Mouse (Mus musculus) intestine, embryonic 16.5 days (tissue): ENCODE measurements at regions not wholly inside any gene's neighbourhood (a gene's known extent, or its start where the extent isn't known, plus 50 kb on each side); places are given as distances from the start of the nearest gene placed in this dataset.

Experiments used
- ATAC-seq: fragments of 200-750 bp; cut with Nextera tagmentation; 2 replicates; pipeline ENCODE4 v1.8.0; 2017; ENCODE audit warnings: moderate TSS enrichment, moderate library complexity
- H3K27ac ChIP-seq: fragments of 300-500 bp; sonication (generic); 2 replicates; pipeline ENCODE4 v1.5.1; 2014; ENCODE audit warnings: mild to moderate bottlenecking, low read length
- H3K27me3 ChIP-seq: fragments of 300-500 bp; sonication (generic); replicated peaks from 2 replicates; pipeline ENCODE4 v1.6.1; 2014; ENCODE audit warnings: low read length, control low read depth, mixed read lengths; ENCODE audit not compliant: control insufficient read depth, insufficient read depth
- H3K36me3 ChIP-seq: fragments of 300-500 bp; sonication (generic); 2 replicates; pipeline ENCODE4 v1.6.1; 2014; ENCODE audit warnings: low read length, control low read depth; ENCODE audit not compliant: control insufficient read depth, insufficient read depth
- H3K4me1 ChIP-seq: fragments of 300-500 bp; sonication (generic); 2 replicates; pipeline ENCODE4 v1.6.1; 2014; ENCODE audit warnings: low read length, control low read depth, mixed read lengths; ENCODE audit not compliant: control insufficient read depth, insufficient read depth
- H3K4me2 ChIP-seq: fragments of 300-500 bp; sonication (generic); 2 replicates; pipeline ENCODE4 v1.6.1; 2014; ENCODE audit warnings: low read depth, low read length, control low read depth
- H3K4me3 ChIP-seq: fragments of 300-500 bp; sonication (generic); 2 replicates; pipeline ENCODE4 v1.5.1; 2014; ENCODE audit warnings: mild to moderate bottlenecking, low read length
- H3K9ac ChIP-seq: fragments of 300-500 bp; sonication (generic); 2 replicates; pipeline ENCODE4 v1.6.1; 2014; ENCODE audit warnings: low read depth, low read length
- H3K9me3 ChIP-seq: fragments of 300-500 bp; sonication (generic); 2 replicates; pipeline ENCODE4 v1.6.1; 2016; ENCODE audit warnings: low read length, control low read depth; ENCODE audit not compliant: control insufficient read depth
- WGBS: fragments of 180-500 bp; shearing (Covaris S2); extraction: QIAGEN DNeasy Blood & Tissue Kit; methylation state at CpG from one replicate; pipeline ENCODE4 v1.1.7; 2014; 5-methylcytosine and 5-hydroxymethylcytosine counted together

DNA sequence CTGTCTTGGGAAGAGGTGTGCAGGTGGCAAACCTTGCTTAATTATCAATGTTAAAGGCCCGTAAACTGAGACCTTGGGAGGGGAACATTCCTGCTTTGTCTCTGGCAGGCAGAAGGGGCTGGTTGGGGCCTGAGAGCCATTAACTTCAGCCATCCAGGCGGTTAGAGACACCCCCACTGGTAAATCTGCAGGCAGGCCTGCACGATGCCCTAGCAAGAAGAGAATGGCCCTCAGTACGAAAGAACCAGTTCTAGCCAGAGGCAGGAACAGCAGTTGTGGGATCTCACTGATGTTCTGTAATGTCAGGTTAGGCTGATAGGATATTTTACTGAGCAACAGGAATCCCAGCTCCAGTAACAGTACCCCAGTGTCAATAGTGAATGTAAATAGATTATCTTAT, 70.5 kb downstream of the Apip start:
- H3K36me3 ChIP-seq, result no peaks in the 10 kb centered on the region
- ATAC-seq, result peak; percentile 58
- no peak overlapping the region for H3K4me3 ChIP-seq
- H3K4me1 ChIP-seq, result peaks cover 6% of the 10 kb centered on the region
- H3K4me2 ChIP-seq, result no peak overlapping the region
- no peaks in the 10 kb centered on the region for H3K9me3 ChIP-seq
- H3K27me3 ChIP-seq, result no peaks in the 10 kb centered on the region
- peak overlapping the region; percentile 88 for H3K27ac ChIP-seq
- 0 out of 2 replicates have a peak overlapping the region, but pooled peaks have one; percentile 23 for H3K9ac ChIP-seq
- WGBS, result 24% methylated on average over 4 of the region's 4 CpGs

DNA sequence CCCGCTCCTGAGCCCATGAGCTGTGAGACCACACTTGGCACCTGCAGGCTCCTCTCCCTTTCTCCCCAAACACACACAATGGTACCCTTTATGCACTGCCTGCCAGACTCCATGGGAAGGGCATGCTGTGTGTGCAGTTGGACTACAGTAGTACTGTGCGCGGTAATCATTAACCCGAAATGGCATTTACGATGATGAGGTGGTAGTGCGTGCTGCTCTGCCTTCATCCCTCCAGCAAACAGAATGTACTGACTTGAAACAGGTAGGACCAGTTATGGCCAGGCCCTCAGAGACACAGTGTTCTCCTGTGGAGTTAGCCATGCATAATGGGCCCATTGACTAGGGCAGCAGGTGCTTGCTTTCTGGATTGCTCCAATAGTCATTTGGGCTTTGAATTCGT, 70.9 kb downstream of the Apip start:
- H3K4me1 ChIP-seq, result peaks cover 6% of the 10 kb centered on the region
- peak; percentile 99 for ATAC-seq
- peak overlapping the region; percentile 88 for H3K27ac ChIP-seq
- no peak overlapping the region for H3K4me3 ChIP-seq
- no peak overlapping the region for H3K9ac ChIP-seq
- no peak overlapping the region for H3K4me2 ChIP-seq
- H3K27me3 ChIP-seq, result no peaks in the 10 kb centered on the region
- WGBS, result 59% methylated on average over 7 of the region's 7 CpGs
- no peaks in the 10 kb centered on the region for H3K9me3 ChIP-seq
- no peaks in the 10 kb centered on the region for H3K36me3 ChIP-seq

DNA sequence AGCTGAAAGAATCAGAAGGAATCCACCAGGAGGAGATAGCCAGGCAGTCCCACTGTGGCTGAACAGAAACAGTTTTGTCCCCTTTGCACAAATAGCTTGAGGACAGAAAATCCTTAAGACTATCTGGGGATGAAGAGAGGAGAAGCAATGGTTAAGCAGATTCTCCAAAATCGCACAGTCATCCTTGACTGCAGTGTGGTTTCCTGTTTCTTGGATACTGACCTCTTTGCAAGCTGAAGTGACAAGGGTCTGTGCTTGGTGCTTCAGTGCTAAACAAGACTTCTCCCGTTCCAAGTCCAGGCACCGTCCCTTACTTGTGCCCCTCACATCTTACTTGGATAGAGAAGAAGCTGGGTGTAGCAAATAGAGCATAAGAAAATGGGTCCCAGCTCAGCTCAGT, 71.6 kb downstream of the Apip start:
- Histone ChIP-seq H3K4me1 (peaks cover 6% of the 10 kb centered on the region), H3K9me3 (no peaks in the 10 kb centered on the region), H3K9ac (no peak overlapping the region), H3K4me2 (no peak overlapping the region), H3K27me3 (no peaks in the 10 kb centered on the region), H3K27ac (peak overlapping the region; percentile 73), H3K4me3 (no peak overlapping the region), H3K36me3 (no peaks in the 10 kb centered on the region)
- no peak for ATAC-seq
- WGBS, result 60% methylated on average over 3 of the region's 3 CpGs

DNA sequence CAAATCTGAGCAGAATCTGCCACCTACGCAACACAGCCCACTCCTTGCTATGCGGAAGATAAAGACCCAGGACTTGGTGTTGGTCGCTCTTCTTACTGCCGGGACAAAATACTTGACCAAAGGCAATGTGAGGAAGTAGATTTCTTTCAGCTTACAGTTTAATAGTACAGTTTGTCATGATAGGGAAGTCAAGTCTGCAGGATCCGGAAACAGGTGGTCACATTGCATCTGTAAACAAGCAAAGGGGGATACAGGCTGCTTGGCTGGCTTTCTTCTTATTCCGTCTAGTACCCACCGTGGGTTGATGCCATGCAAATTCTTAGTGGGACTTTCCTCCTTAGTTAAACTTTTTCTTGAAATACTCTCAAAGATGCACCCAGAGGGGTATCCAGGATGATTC, 72.7 kb downstream of the Apip start:
- Histone ChIP-seq H3K9ac (no peak overlapping the region), H3K27me3 (no peaks in the 10 kb centered on the region), H3K27ac (no peak overlapping the region), H3K36me3 (no peaks in the 10 kb centered on the region), H3K9me3 (no peaks in the 10 kb centered on the region), H3K4me1 (peaks cover 6% of the 10 kb centered on the region), H3K4me3 (no peak overlapping the region), H3K4me2 (no peak overlapping the region)
- WGBS, result 83% methylated on average over 7 of the region's 7 CpGs
- ATAC-seq, result no peak

DNA sequence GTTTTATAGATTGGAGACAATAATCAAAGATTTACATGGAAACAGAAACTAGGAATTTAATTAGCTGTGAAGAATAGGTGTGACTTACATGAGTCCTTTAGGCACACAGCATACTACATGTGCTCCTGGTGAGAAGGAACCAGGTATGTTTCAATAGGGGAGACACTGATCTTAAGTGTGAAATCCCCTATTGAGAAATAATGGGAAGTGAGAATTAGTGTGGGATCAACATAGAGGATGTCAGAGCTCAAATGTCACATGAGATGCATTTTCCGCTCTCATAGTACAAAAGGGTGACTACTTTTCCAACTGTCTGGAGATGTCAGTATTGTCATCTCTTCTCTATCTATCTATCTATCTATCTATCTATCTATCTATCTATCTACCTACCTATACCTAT, 79.8 kb downstream of the Apip start:
- no peaks in the 10 kb centered on the region for H3K4me1 ChIP-seq
- no peak overlapping the region for H3K27ac ChIP-seq
- H3K4me3 ChIP-seq, result no peak overlapping the region
- H3K36me3 ChIP-seq, result no peaks in the 10 kb centered on the region
- ATAC-seq, result no peak
- WGBS, result 91% methylated on average over 1 of the region's 1 CpGs
- H3K4me2 ChIP-seq, result no peak overlapping the region
- H3K27me3 ChIP-seq, result no peaks in the 10 kb centered on the region
- H3K9ac ChIP-seq, result no peak overlapping the region
- H3K9me3 ChIP-seq, result no peaks in the 10 kb centered on the region

DNA sequence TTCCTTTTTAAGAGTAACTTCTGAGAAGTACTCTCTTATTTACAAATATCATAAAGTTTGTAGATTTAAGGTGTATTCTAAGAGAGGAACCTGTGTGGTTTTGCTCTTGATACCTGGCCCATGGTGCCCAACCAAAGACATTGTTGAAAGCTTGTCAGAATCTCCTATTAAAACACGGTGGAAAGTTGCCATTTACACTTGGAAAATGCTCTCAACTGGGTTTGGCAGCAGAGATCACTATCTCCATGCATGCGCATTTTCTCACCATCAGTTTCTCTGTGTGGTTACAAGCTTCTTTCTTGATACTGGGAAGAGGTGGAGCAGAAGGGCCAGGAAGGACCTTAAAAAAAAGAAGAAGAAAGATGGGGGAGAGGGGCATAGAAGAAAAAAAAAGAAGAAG, 94.3 kb downstream of the Apip start:
- Histone ChIP-seq H3K4me1 (no peaks in the 10 kb centered on the region), H3K4me2 (no peak overlapping the region), H3K27me3 (no peaks in the 10 kb centered on the region), H3K4me3 (no peak overlapping the region), H3K27ac (no peak overlapping the region), H3K36me3 (no peaks in the 10 kb centered on the region), H3K9me3 (no peaks in the 10 kb centered on the region), H3K9ac (no peak overlapping the region)
- no peak for ATAC-seq
- WGBS, result 56% methylated on average over 2 of the region's 2 CpGs

DNA sequence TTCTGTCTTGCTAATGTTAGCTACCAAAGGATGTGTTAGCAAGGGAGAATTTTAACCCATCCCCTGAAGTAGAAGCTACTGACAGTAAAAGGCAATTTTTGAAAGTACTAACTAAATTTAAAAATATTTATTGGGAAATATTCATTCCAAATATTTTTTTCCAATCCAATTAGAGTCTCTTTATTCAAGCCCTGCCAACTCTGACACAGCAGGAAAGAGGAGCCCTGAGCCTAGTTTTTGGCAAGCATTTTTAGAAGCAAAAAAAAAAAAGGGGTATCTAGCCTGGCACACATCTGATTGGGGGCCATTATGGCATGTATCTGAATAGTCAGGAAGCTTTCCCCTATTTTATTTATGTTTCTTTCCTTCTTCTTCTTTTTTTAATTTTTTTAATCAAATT, 94.8 kb downstream of the Apip start:
- no peak overlapping the region for H3K9ac ChIP-seq
- H3K36me3 ChIP-seq, result no peaks in the 10 kb centered on the region
- H3K27ac ChIP-seq, result no peak overlapping the region
- no peaks in the 10 kb centered on the region for H3K4me1 ChIP-seq
- H3K27me3 ChIP-seq, result no peaks in the 10 kb centered on the region
- no peak overlapping the region for H3K4me3 ChIP-seq
- no peak for ATAC-seq
- no peaks in the 10 kb centered on the region for H3K9me3 ChIP-seq
- H3K4me2 ChIP-seq, result no peak overlapping the region

DNA sequence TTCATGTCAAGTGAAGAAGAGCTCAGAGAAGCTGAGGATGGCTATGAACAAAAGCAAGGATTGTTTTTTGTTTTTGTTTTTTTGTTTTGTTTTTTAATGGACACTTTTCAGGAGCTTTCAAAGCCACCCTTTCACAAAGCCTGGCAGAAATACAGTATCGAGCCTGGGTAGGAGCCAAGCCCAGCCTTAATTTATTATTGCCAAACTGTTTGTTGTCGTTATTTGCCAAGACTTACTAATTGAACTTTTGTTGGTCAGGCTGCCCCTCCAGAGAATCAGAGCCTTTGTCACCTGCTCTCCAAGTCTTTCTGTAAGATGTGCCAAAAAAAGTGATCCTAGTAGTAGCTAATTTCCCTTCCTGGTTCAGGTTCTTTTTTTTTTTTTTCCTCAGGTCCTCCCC, 103.9 kb downstream of the Apip start:
- no peak for ATAC-seq
- no peak overlapping the region for H3K4me2 ChIP-seq
- H3K27me3 ChIP-seq, result no peaks in the 10 kb centered on the region
- H3K4me1 ChIP-seq, result no peaks in the 10 kb centered on the region
- WGBS, result 77% methylated on average over 2 of the region's 2 CpGs
- no peaks in the 10 kb centered on the region for H3K36me3 ChIP-seq
- H3K27ac ChIP-seq, result no peak overlapping the region
- H3K9me3 ChIP-seq, result no peaks in the 10 kb centered on the region
- no peak overlapping the region for H3K4me3 ChIP-seq
- H3K9ac ChIP-seq, result no peak overlapping the region

DNA sequence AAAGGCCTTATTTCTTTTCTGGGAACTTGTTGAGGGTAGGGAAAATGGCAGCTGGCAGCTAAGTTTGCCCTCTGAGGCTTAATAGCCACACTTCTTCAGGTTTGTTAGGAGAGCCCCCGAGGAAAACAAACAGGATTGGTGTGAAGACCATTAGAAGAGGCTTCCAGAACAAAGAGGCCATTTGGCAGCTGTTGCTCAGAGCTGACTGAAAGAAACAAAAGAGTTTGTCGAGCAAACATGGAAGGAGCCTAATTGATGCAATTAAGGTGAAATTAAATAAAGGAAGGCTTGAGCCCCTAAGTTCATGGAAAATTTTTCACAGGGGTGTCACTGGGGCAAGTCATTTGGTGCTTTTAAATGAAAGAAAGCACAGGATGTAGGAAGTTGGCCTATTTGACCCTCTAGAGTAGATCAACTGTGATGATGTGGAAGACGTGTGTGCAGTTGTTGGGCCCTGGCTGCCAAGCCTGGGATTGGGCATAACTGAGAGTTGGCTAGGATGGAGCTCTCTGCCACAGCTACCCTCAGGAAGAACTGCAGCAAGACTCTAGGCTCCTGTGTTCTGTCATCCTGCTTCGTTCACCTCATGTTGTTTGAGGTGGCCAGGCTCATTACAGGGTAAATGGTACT, 106.9 kb downstream of the Apip start:
- H3K9ac ChIP-seq, result no peak overlapping the region
- no peak overlapping the region for H3K27ac ChIP-seq
- no peaks in the 10 kb centered on the region for H3K36me3 ChIP-seq
- H3K27me3 ChIP-seq, result no peaks in the 10 kb centered on the region
- WGBS, result 40% methylated on average over 4 of the region's 4 CpGs
- ATAC-seq, result no peak
- H3K4me1 ChIP-seq, result no peaks in the 10 kb centered on the region
- H3K4me2 ChIP-seq, result no peak overlapping the region
- no peak overlapping the region for H3K4me3 ChIP-seq
- H3K9me3 ChIP-seq, result no peaks in the 10 kb centered on the region

DNA sequence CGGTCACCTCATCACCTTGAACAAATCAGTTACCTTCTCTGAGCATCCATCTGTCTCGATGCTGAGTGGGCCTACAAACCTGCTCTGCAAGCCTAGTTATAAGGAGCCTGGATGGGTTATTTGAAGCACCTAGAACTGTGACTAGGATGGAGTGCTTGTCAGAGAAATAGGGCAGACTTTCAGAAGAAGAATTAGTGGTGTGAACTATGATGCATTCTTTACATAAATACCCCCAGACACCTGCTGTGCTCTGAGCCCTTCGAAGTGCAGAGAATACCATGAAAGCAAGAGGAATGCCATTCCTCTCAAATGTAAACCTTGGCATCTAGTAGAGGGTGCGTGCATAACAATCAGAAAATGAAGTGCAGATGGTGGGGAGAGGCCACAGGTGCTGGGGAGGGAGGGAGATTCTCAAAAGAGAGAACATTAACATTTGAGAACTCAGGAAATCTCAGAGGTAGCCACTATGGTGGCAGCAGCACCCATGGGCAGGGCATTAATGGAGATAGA, 113.3 kb downstream of the Apip start:
- Histone ChIP-seq H3K4me1 (no peaks in the 10 kb centered on the region), H3K36me3 (no peaks in the 10 kb centered on the region), H3K27ac (no peak overlapping the region), H3K9me3 (no peaks in the 10 kb centered on the region), H3K9ac (no peak overlapping the region), H3K4me2 (no peak overlapping the region), H3K27me3 (no peaks in the 10 kb centered on the region), H3K4me3 (no peak overlapping the region)
- ATAC-seq, result no peak
- 81% methylated on average over 4 of the region's 4 CpGs for WGBS
